Mouse (Mus musculus) kidney, adult 11 months (tissue): ENCODE measurements around the gene Tenm4.

Experiments used
- DNase-seq: peaks from one replicate; pipeline ENCODE4 v3.0.0; 2022

Tenm4 gene

GRCm38 (mm10) chr7:96532804-96533400, 361.9 kb downstream of the Tenm4 start:
- no peak for DNase-seq

- DNase-seq, result no peak
Measured at GRCm38 (mm10) chr7:96536313-96536880, 365.4 kb downstream of the Tenm4 start.

- DNase-seq, result no peak
Measured at GRCm38 (mm10) chr7:96539248-96540034, 368.4 kb downstream of the Tenm4 start.

GRCm38 (mm10) chr7:96540458-96541096, 369.5 kb downstream of the Tenm4 start:
- no peak for DNase-seq

GRCm38 (mm10) chr7:96545979-96546378, 374.9 kb downstream of the Tenm4 start:
- no peak for DNase-seq

- DNase-seq, result no peak
Measured at GRCm38 (mm10) chr7:96551809-96552208, 380.8 kb downstream of the Tenm4 start.

GRCm38 (mm10) chr7:96552292-96552860, 381.3 kb downstream of the Tenm4 start:
- no peak for DNase-seq

- no peak for DNase-seq
Measured at GRCm38 (mm10) chr7:96554277-96554690, 383.2 kb downstream of the Tenm4 start.

GRCm38 (mm10) chr7:96555294-96555693, 384.2 kb downstream of the Tenm4 start:
- DNase-seq, result no peak

GRCm38 (mm10) chr7:96556756-96557155, 385.7 kb downstream of the Tenm4 start:
- DNase-seq, result no peak

- DNase-seq, result no peak
Measured at GRCm38 (mm10) chr7:96562890-96563289, 391.8 kb downstream of the Tenm4 start.

GRCm38 (mm10) chr7:96563329-96564065, 392.5 kb downstream of the Tenm4 start:
- DNase-seq, result no peak

- peak; percentile 60 for DNase-seq
Measured at GRCm38 (mm10) chr7:96565806-96566205, 394.8 kb downstream of the Tenm4 start.

- no peak for DNase-seq
Measured at GRCm38 (mm10) chr7:96566260-96566659, 395.2 kb downstream of the Tenm4 start.

- no peak for DNase-seq
Measured at GRCm38 (mm10) chr7:96568034-96568433, 397.0 kb downstream of the Tenm4 start.

GRCm38 (mm10) chr7:96570965-96571364, 399.9 kb downstream of the Tenm4 start:
- peak; percentile 79 for DNase-seq

GRCm38 (mm10) chr7:96572995-96573394, 401.9 kb downstream of the Tenm4 start:
- DNase-seq, result no peak

- DNase-seq, result peak; percentile 73
Measured at GRCm38 (mm10) chr7:96575202-96575650, 404.2 kb downstream of the Tenm4 start.

GRCm38 (mm10) chr7:96582752-96583151, 411.7 kb downstream of the Tenm4 start:
- no peak for DNase-seq

GRCm38 (mm10) chr7:96587403-96587802, 416.4 kb downstream of the Tenm4 start:
- DNase-seq, result no peak

- DNase-seq, result no peak
Measured at GRCm38 (mm10) chr7:96588567-96588966, 417.5 kb downstream of the Tenm4 start.

- DNase-seq, result no peak
Measured at GRCm38 (mm10) chr7:96595535-96596295, 424.7 kb downstream of the Tenm4 start.
